Comparison of ENCODE assay signal across 17 mouse cellular contexts in genomic region chr1:106346776-106347175, GRCm38 (mm10).
DNase-seq lines count a peak whose midpoint lies in the region; ATAC-seq and TF ChIP-seq lines count a peak whose summit lies in the region.
"Had no signal": no experiment of that assay in that cellular context is flagged by ENCODE, and none has a peak within 500 bp of the region (broad histone marks: within the 10 kb centered on the region; RNA-seq: fewer than 3 reads in every experiment).

No protein-coding gene starts in this region.

- intact Hi-C loops in left cerebral cortex, adult 2 months (cut with DNase I): no loop called here
- intact Hi-C loops in left cerebral cortex, postnatal 4 days (cut with DNase I): no loop called here

- POLR2A ChIA-PET in Patski (lab: Charles Lee): no interaction called here

- H3K4me1 ChIP-seq in cerebellum, adult 2 months (ENCODE audit: control insufficient read depth, insufficient read depth, low read length): no peaks in the 10 kb centered on the region; the same call in 1 of the 2 replicates
- H3K4me1 ChIP-seq: embryonic facial prominence, embryonic 12.5 days; forebrain, embryonic 15.5 days; intestine, embryonic 15.5 days; limb, embryonic 12.5 days had no signal

- CTCF ChIA-PET in Patski (lab: Charles Lee): interaction anchor here (1.0 to 1.6 kb wide), 4 partner anchors 15 to 276 kb away, joined by 3 to 4 read pairs (median 4); partner anchors contain the start of gene Phlpp1

- TF ChIP-seq CTCF in cerebellum, adult 2 months (IDR thresholded peaks at IDR 0.05; ENCODE audit: borderline replicate concordance, insufficient read depth, low read depth, low read length): peak; percentile 19; the same call in 1 of the 2 replicates
- TF ChIP-seq CTCF in left cerebral cortex, adult 2 months (IDR thresholded peaks at IDR 0.05): peak; percentile 24
- TF ChIP-seq CTCF in Patski (IDR thresholded peaks at IDR 0.05): peak; percentile 84

- in situ Hi-C loops in Patski (cut with MboI; ENCODE audit: low pct_unique_long_range_greater_than_20kb): loop anchor here (5.0 kb wide), 1 partner anchor 174 kb away; the partner anchor contains the start of gene Phlpp1

- 97% methylated on average over 3 of the region's 3 CpGs for WGBS in cerebellum, adult 2 months

- no peak overlapping the region for H3K27ac ChIP-seq in cerebellum, adult 2 months (ENCODE audit: insufficient read depth, low read length)
- no peak overlapping the region for H3K27ac ChIP-seq in left cerebral cortex, adult 2 months
- H3K27ac ChIP-seq: embryonic facial prominence, embryonic 12.5 days; forebrain, embryonic 15.5 days; intestine, embryonic 15.5 days; limb, embryonic 12.5 days; macrophage had no signal

- no peak for ATAC-seq in Patski
- ATAC-seq: forebrain, embryonic 15.5 days; intestine, embryonic 15.5 days had no signal

- no peak for TF ChIP-seq POLR2A in cerebellum, adult 2 months (IDR thresholded peaks at IDR 0.05; ENCODE audit: borderline replicate concordance, insufficient read depth, low read length)

- H3K27me3 ChIP-seq in cerebellum, adult 2 months (ENCODE audit: control insufficient read depth, insufficient read depth, low read length): no peaks in the 10 kb centered on the region
- H3K27me3 ChIP-seq in Patski: no peaks in the 10 kb centered on the region
- H3K27me3 ChIP-seq: embryonic facial prominence, embryonic 12.5 days; forebrain, embryonic 15.5 days; intestine, embryonic 15.5 days; limb, embryonic 12.5 days had no signal

- DNase-seq in cerebellum, adult 2 months: no peak
- no peak for DNase-seq in cerebellum, postnatal 36 days
- no peak for DNase-seq in left cerebral cortex, adult 2 months (ENCODE audit: extremely low spot score in 1 of 2, low spot score in 2 of 2)
- no peak for DNase-seq in left cerebral cortex, postnatal 4 days
- peak; percentile 32 for DNase-seq in 3T3-L1 (ENCODE audit: low read depth, low spot score)
- DNase-seq in Patski (ENCODE audit: low read depth, low spot score): no peak
- no peak for DNase-seq in layer of hippocampus, postnatal 14 days (ENCODE audit: low spot score in 2 of 2)
- DNase-seq in T-cell, adult 2 months (ENCODE audit: low spot score): no peak
- DNase-seq: cerebellum, adult 9-10 months; heart, postnatal 4 days; thymus, adult 18-20 months had no signal

- H3K4me3 ChIP-seq in cerebellum, adult 2 months (replicated peaks; ENCODE audit: insufficient read depth, low read depth, low read length): no peak overlapping the region
- H3K4me3 ChIP-seq in left cerebral cortex, adult 2 months: no peak overlapping the region
- H3K4me3 ChIP-seq: embryonic facial prominence, embryonic 12.5 days; forebrain, embryonic 15.5 days; intestine, embryonic 15.5 days; limb, embryonic 12.5 days; myocyte had no signal

Comparison
In these comparisons a context has a peak if more than half of its experiments do, and no peak if none do; other contexts are left out.
1. CTCF ChIP-seq: peak in every context shown above with its lines; median percentile 84 in Patski; 24 in left cerebral cortex, adult 2 months; 19 in cerebellum, adult 2 months.